Mouse (Mus musculus) C2C12 (cell line): ENCODE measurements around the gene Pdk2. TPM values are rescaled to one million over a fixed set of nuclear protein-coding genes. Genes with fewer than 3 reads are reported as not detected.

ENCODE experiments used
- H3K27me3 ChIP-seq: one replicate; pipeline ENCODE4 v1.6.1; 2011; ENCODE audit not compliant: control insufficient read depth, insufficient read depth, insufficient read length
- H3K36me3 ChIP-seq: one replicate; pipeline ENCODE4 v1.6.1; 2011; ENCODE audit not compliant: control insufficient read depth, insufficient read depth
- H3K4me3 ChIP-seq: one replicate; pipeline ENCODE4 v1.5.1; 2011; ENCODE audit warnings: mild to moderate bottlenecking, control low read depth; ENCODE audit not compliant: poor library complexity, insufficient read depth, severe bottlenecking
- H3K79me2 ChIP-seq: one replicate; pipeline ENCODE4 v1.6.1; 2011; ENCODE audit not compliant: control insufficient read depth, insufficient read depth
- H3K79me3 ChIP-seq: one replicate; pipeline ENCODE4 v1.6.1; 2011; ENCODE audit warnings: low read depth, control low read depth
- H3ac ChIP-seq: one replicate; pipeline ENCODE3; 2011; ENCODE audit warnings: low read depth; ENCODE audit not compliant: control insufficient read depth, insufficient read length
- CEBPB ChIP-seq: IDR thresholded peaks from one replicate; pipeline ENCODE4 v1.6.1; 2011; ENCODE audit warnings: low read depth, mild to moderate bottlenecking, control low read depth, moderate library complexity
- CTCF ChIP-seq: IDR thresholded peaks from one replicate; pipeline ENCODE4 v1.5.1; 2011; ENCODE audit not compliant: control insufficient read depth, insufficient read depth, insufficient read length
- FOSL1 ChIP-seq: IDR thresholded peaks from one replicate; pipeline ENCODE4 v1.8.0; 2011; ENCODE audit warnings: mild to moderate bottlenecking, low read length; ENCODE audit not compliant: poor library complexity, insufficient read depth, severe bottlenecking
- MAX ChIP-seq: IDR thresholded peaks from one replicate; pipeline ENCODE4 v1.6.1; 2011; ENCODE audit warnings: mild to moderate bottlenecking, control low read depth
- MYOD1 ChIP-seq: IDR thresholded peaks from one replicate; pipeline ENCODE4 v1.6.1; 2011; ENCODE audit warnings: low read depth; ENCODE audit not compliant: control insufficient read depth, insufficient read length
- MYOG ChIP-seq: IDR thresholded peaks from one replicate; pipeline ENCODE4 v1.6.1; 2011; ENCODE audit not compliant: control insufficient read depth, insufficient read length; ENCODE audit errors: extremely low read depth
- USF1 ChIP-seq: IDR thresholded peaks from one replicate; pipeline ENCODE4 v1.6.1; 2011; ENCODE audit warnings: low read depth, mild to moderate bottlenecking, control low read depth, moderate library complexity
- polyA plus RNA-seq: library from polyadenylated mRNA; unstranded; fragments of >200 nt; fragmentation: generic; extraction: Trizol; gene quantifications from one replicate; pipeline ENCODE4 v1.2.1, GENCODE M21; 2012; ENCODE audit warnings: missing spikeins

The Pdk2 gene
- polyA plus RNA-seq, 1 experiment = 1.8 TPM

GRCm38 (mm10) chr11:95077956-95078355 is 36.8 kb upstream of the Pdk2 start:
- Histone ChIP-seq H3K27me3 (no peaks in the 10 kb centered on the region), H3K79me2 (peaks cover 35% of the 10 kb centered on the region), H3ac (no peak overlapping the region), H3K4me3 (no peak overlapping the region), H3K36me3 (peaks cover 6% of the 10 kb centered on the region), H3K79me3 (peaks cover 23% of the 10 kb centered on the region)
- TF ChIP-seq MYOG = no peak
- TF ChIP-seq USF1 = no peak
- peak; percentile 68 for TF ChIP-seq CEBPB

- Histone ChIP-seq H3K79me2 (peaks cover 48% of the 10 kb centered on the region), H3K36me3 (peaks cover 6% of the 10 kb centered on the region), H3ac (peak within 1 kb of the TSS; percentile 87), H3K27me3 (no peaks in the 10 kb centered on the region), H3K79me3 (peaks cover 31% of the 10 kb centered on the region), H3K4me3 (peak within 1 kb of the TSS; percentile 78)
- TF ChIP-seq USF1 = no peak
- TF ChIP-seq MYOD1 = peak; percentile 32
These were observed 35.5 kb upstream of the Pdk2 start, which contains the start of gene Itga3 for GRCm38 (mm10) chr11:95076536-95077111. Gene Itga3 (minus strand): TSS chr11:95076801.

- Histone ChIP-seq H3ac (peak overlapping the region; percentile 87), H3K27me3 (no peaks in the 10 kb centered on the region), H3K79me3 (peaks cover 33% of the 10 kb centered on the region), H3K79me2 (peaks cover 53% of the 10 kb centered on the region), H3K36me3 (peaks cover 6% of the 10 kb centered on the region), H3K4me3 (peak overlapping the region; percentile 78)
- TF ChIP-seq CTCF (peak; percentile 23), MAX (no peak)
These were observed 34.9 kb upstream of the Pdk2 start for GRCm38 (mm10) chr11:95076041-95076535.

GRCm38 (mm10) chr11:95075197-95076040 is 34.3 kb upstream of the Pdk2 start:
- Histone ChIP-seq H3K36me3 (peaks cover 6% of the 10 kb centered on the region), H3K79me3 (peaks cover 38% of the 10 kb centered on the region), H3K27me3 (no peaks in the 10 kb centered on the region), H3K79me2 (peaks cover 60% of the 10 kb centered on the region), H3ac (peak overlapping the region; percentile 87), H3K4me3 (peak overlapping the region; percentile 78)
- peak; percentile 76 for TF ChIP-seq MYOD1
- no peak for TF ChIP-seq CTCF

- TF ChIP-seq CTCF = no peak
- TF ChIP-seq MAX = no peak
- TF ChIP-seq CEBPB = no peak
- TF ChIP-seq MYOD1 = no peak
- TF ChIP-seq USF1 = no peak
- no peak for TF ChIP-seq FOSL1
- TF ChIP-seq MYOG = no peak
- H3K79me2 ChIP-seq = peaks cover 67% of the 10 kb centered on the region
- H3K79me3 ChIP-seq = peaks cover 41% of the 10 kb centered on the region
- no peak overlapping the region for H3ac ChIP-seq
- H3K36me3 ChIP-seq = peaks cover 6% of the 10 kb centered on the region
- H3K27me3 ChIP-seq = no peaks in the 10 kb centered on the region
- peak overlapping the region; percentile 78 for H3K4me3 ChIP-seq
These were observed 33.5 kb upstream of the Pdk2 start for GRCm38 (mm10) chr11:95074694-95075093.

GRCm38 (mm10) chr11:95073835-95074234 is 32.7 kb upstream of the Pdk2 start:
- Histone ChIP-seq H3K27me3 (no peaks in the 10 kb centered on the region), H3K4me3 (no peak overlapping the region), H3ac (no peak overlapping the region), H3K79me2 (peaks cover 76% of the 10 kb centered on the region), H3K79me3 (peaks cover 45% of the 10 kb centered on the region), H3K36me3 (peaks cover 11% of the 10 kb centered on the region)
- TF ChIP-seq FOSL1 = no peak
- TF ChIP-seq MAX = no peak
- no peak for TF ChIP-seq USF1
- no peak for TF ChIP-seq MYOD1
- no peak for TF ChIP-seq MYOG
- no peak for TF ChIP-seq CTCF
- no peak for TF ChIP-seq CEBPB
